Mouse (Mus musculus) cerebellum, adult 9-11 months (tissue): ENCODE results near the gene Akap1.

ENCODE experiments used
- DNase-seq: peaks from one replicate; pipeline ENCODE4 v3.0.0; 2022

The Akap1 gene

GRCm38 (mm10) chr11:88864458-88865197 lies at the start of gene Akap1:
TSS of gene Akap1 (minus strand) at chr11:88864586.
- peak; percentile 98 for DNase-seq

GRCm38 (mm10) chr11:88909388-88910036 lies 45.1 kb upstream of the Akap1 start:
- DNase-seq, result no peak

- peak; percentile 38 for DNase-seq
Observed at GRCm38 (mm10) chr11:88908557-88909211, 44.3 kb upstream of the Akap1 start.

GRCm38 (mm10) chr11:88907886-88908285 lies 43.5 kb upstream of the Akap1 start:
- no peak for DNase-seq

GRCm38 (mm10) chr11:88905621-88906020 lies 41.2 kb upstream of the Akap1 start:
- DNase-seq, result no peak

GRCm38 (mm10) chr11:88904080-88904479 lies 39.7 kb upstream of the Akap1 start:
- DNase-seq, result no peak

GRCm38 (mm10) chr11:88902762-88903161 lies 38.4 kb upstream of the Akap1 start:
- no peak for DNase-seq

GRCm38 (mm10) chr11:88901341-88901802 lies 37.0 kb upstream of the Akap1 start:
- no peak for DNase-seq

- no peak for DNase-seq
Observed at GRCm38 (mm10) chr11:88899561-88899960, 35.2 kb upstream of the Akap1 start.

- no peak for DNase-seq
Observed at GRCm38 (mm10) chr11:88898380-88898763, 34.0 kb upstream of the Akap1 start.

- no peak for DNase-seq
Observed at GRCm38 (mm10) chr11:88897624-88898379, 33.4 kb upstream of the Akap1 start.

- DNase-seq, result peak; percentile 75
Observed at GRCm38 (mm10) chr11:88895800-88896232, 31.4 kb upstream of the Akap1 start.

- DNase-seq, result peak; percentile 68
Observed at GRCm38 (mm10) chr11:88895235-88895634, 30.8 kb upstream of the Akap1 start.

GRCm38 (mm10) chr11:88894279-88894678 lies 29.9 kb upstream of the Akap1 start:
- peak; percentile 41 for DNase-seq

- peak; percentile 54 for DNase-seq
Observed at GRCm38 (mm10) chr11:88893501-88893900, 29.1 kb upstream of the Akap1 start.

- peak; percentile 53 for DNase-seq
Observed at GRCm38 (mm10) chr11:88892789-88893188, 28.4 kb upstream of the Akap1 start.

- peak; percentile 80 for DNase-seq
Observed at GRCm38 (mm10) chr11:88891921-88892561, 27.7 kb upstream of the Akap1 start.

GRCm38 (mm10) chr11:88891446-88891845 lies 27.1 kb upstream of the Akap1 start:
- DNase-seq, result peak; percentile 75

GRCm38 (mm10) chr11:88890904-88891303 lies 26.5 kb upstream of the Akap1 start:
- peak; percentile 41 for DNase-seq

GRCm38 (mm10) chr11:88888996-88889395 lies 24.6 kb upstream of the Akap1 start:
- no peak for DNase-seq

- DNase-seq, result no peak
Observed at GRCm38 (mm10) chr11:88884376-88885065, 20.1 kb upstream of the Akap1 start.

- DNase-seq, result no peak
Observed at GRCm38 (mm10) chr11:88878011-88878410, 13.6 kb upstream of the Akap1 start.
